Mouse (Mus musculus): ENCODE data around the gene Klrb1f. TPM values are rescaled to one million over a fixed set of nuclear protein-coding genes. Genes with fewer than 3 reads are reported as not detected.
"Not testable (repeated sequence)": the region's sequence is repeated elsewhere in the genome, so short reads cannot be mapped to it uniquely, and the experiment has no call there.

The Klrb1f gene
- total RNA-seq (2021): not detected
- long read RNA-seq, experiment 1: 0 reads
- long read RNA-seq, experiment 2: 0 reads

DNA sequence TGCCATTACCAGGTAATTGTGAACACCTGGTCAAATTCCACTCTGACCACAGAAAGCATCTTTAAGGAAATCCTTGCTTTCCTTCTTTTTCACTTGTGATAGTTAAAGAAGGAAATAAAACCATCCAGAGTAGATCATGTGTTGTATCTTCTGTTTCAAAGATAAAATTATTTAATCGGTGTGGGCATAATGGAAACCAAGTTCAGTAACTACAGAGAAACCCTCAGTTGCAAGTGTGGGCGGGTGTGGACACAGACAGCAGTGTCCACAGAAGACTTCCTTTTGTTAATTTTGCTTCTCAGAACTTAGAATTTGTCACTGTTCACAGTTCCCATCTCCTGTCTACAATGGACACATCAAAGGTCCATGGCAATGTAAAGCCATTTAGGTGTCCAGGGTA lies at the start of gene Klrb1f:
Gene Klrb1f (plus strand): TSS at position 301 of the 400 bp plus-strand sequence.
- no peak for DNase-seq (ENCODE audit: low spot score in 2 of 2)

DNA sequence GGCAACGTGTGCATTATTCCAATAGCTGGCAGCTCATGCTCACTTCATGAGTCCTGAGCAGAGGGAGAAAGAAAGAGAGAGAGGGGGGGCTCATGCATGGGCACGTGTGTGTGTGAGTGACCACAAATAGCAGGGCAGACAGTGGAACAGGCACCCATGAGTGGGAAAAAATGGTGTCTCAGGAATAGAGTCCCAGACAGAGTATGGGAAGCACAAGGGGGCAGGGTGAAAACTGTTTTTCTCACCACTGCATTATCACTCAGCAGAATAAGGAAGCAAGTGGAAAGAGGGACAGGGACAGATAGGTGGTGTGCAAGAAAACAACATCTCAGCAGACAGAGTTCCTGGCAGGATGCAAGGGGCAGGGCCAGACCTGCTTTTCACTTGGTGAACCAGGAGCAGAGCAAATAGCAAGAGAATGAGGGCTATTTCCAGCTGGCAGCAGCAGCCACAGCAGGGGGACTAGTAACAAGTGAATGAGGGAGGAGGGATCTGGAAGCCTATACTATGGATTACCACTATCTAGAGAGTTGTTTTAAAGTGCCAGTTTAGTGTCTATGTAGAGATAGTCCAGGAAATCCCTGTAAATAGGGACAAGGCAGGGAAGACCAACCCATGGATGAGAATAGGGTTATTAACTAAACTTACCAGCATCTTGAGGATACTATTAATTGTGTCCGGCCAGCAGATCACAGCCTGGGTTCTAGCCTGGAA lies 49.5 kb upstream of the Klrb1f start:
- no peak for DNase-seq (ENCODE audit: low spot score in 2 of 2)

DNA sequence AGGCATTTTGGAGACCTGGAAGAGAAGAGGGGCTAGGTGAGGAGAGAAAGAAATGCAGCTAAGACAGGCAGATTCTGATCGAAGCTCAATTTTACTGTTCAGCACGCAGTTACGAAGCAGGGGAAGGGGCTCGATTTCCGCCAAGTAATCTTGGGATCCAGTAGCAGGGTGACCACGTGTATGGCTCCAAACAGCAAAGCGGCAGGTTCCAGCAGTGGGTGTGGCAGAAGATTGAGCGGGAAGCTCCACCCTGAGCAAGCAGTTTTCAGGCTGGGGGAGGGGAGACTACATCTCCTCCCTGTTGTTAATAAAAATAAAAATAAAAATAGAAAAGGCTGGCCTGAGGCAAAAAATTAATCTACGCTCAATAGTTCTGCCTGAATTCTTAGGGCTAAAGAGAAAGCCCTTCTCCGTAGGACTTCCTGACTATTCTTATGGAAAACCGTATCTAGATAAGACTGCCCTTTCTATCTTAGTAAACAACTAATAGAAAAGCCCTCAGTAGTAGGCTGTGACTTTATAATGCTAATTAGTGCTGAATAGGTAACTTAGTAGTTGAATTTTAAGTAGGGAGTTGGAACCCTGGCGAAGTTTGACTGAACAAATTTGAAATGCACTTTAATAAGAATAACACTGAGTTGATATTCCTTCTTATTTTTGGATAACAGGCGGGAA lies 48.8 kb upstream of the Klrb1f start:
- DNase-seq (ENCODE audit: low spot score in 2 of 2): no peak

DNA sequence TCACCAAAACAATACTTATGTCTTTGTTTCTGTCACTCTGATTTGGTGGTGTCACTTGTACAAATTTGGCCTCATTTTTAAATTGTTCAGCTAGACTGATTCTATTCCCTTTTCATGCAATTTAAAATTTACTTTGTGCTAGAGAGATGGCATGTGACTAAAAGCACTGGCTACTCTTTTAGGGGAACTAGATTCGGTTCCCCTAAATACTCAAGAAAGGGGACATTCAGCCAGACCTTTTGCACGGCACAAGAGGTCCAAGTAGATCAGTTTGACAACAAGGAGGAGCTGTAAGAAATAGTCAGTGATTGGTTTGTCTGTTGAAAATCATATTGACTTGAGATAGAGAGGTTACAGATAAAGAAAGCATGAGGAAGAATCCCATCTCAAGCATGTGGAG lies 44.3 kb upstream of the Klrb1f start:
- DNase-seq (ENCODE audit: low spot score in 2 of 2): no peak

DNA sequence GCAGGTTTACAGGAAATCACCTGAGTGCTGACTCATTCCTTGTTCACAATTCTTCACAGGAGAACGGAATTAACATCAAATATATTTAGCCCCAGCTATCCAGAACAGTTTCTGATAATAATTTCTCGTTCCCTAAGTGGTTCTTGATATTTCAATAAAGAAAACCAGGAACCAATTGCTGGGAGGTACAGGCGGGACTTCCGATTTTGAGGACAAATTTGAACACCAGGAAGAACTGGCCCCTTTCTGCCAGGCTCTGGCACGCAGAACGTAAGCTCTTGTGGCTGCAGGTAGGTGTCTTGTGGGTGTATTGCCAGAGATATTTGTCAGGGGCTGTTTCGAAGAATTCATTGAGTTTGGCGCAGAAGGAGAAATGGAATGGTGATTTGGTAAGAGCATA lies 37.1 kb upstream of the Klrb1f start:
- no peak for DNase-seq (ENCODE audit: low spot score in 2 of 2)

DNA sequence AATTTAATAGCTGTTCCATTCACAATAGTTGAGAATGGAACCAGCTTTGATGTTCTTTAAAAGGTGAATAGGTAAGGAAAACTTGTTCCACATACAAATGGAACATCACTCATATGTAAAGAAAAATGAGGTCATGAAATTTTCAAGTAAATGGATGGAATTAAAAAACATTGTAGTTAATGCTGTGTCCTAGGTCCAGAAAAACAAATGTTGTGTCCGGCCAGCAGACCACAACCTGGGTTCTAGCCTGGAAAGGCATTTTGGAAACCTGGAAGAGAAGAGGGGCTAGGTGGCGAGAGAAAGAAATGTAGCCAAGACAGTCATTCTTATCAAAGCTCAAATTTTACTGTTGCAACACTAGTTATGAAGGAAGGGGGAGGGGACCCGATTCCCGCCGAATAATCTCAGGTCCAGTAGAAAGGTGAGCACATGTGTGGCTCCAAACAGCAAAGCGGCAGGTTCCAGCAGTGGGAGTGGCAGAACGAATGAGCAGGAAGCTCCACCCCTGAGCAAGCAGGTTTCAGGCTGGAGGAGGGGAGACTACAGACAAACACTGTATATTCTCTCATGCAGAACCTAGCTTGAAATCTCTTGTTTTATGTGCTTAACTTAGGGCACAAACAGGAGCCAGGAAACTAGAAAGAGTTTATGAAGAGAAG lies 35.7 kb upstream of the Klrb1f start:
- DNase-seq (ENCODE audit: low spot score in 2 of 2): not testable (repeated sequence)

DNA sequence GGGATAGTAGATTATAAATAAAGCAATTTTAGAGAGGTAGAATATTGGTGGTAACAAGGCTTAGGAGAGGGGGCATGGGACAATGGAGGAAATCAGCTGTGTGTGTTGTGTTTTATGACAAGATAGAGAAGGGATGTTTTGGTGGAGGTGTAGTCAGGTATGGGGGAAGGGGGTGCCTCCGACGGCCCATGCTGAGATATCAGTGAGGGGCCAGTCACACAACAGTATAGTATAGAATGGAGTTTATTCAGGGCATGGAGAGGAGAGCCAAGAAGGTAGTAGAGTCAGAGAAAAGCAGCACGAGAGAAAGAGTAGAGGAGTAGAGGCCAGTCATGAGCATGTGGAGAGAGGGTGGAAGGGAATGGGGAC lies 35.2 kb upstream of the Klrb1f start:
- no peak for DNase-seq (ENCODE audit: low spot score in 2 of 2)

DNA sequence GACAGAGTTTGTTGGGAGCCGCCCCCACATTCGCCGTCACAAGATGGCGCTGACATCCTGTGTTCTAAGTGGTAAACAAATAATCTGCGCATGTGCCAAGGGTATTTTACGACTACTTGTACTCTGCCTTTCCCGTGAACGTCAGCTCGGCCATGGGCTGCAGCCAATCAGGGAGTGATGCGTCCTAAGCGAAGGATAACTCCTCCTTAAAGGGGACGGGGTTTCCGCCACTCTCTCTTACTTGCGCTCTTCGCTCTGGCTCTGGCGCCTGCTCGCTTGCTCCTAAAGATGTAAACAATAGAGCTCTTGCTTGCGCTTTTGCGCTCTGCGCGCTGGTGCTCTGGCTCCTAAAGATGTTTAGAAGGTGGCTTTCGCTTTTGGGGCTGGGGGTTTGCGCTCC lies 33.7 kb upstream of the Klrb1f start:
- not testable (repeated sequence) for DNase-seq (ENCODE audit: low spot score in 2 of 2)

DNA sequence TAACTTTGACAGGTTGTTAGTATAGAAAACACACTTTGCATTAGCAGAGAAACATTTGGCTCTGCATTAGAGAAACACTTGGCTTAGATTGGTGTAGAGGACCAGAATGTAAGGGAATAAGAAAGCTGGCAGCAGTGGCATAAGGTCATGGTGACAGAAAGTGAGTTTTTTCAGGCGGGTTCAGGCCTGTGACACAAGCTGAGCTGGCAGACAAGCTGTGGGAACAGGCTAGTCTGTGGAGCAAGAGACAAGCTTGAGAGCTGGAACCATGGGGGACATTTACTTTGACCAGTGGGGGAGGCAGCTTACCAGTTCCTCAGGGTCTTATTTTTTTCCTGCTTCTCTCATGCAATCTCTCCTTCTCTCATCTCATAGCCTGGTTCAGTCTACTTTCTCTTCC lies 32.7 kb upstream of the Klrb1f start:
- DNase-seq (ENCODE audit: low spot score in 2 of 2): no peak

DNA sequence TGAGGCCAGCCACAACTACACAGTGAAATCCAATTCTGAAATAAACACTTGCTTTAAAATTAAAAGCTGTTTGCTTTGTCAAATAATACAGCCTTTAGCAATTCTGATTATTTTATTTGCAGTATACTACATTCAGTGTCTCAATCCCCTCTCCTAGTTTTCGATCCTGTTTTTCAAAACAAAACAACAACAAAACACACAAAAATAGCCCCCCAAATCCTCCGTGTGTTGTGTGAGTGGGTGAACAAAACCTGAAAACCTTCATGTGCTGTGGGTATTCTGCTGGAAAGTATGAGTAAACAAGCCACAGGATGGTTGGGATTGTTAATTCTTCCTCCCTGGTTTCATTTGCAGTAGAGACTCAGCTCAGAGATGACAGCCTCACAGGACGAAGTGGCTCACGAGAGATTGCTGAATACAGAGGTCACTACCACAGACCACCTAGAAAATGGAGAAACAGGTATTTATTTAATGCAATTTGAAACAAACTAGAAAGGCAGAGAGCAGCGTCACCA lies 31.9 kb upstream of the Klrb1f start:
- no peak for DNase-seq (ENCODE audit: low spot score in 2 of 2)

DNA sequence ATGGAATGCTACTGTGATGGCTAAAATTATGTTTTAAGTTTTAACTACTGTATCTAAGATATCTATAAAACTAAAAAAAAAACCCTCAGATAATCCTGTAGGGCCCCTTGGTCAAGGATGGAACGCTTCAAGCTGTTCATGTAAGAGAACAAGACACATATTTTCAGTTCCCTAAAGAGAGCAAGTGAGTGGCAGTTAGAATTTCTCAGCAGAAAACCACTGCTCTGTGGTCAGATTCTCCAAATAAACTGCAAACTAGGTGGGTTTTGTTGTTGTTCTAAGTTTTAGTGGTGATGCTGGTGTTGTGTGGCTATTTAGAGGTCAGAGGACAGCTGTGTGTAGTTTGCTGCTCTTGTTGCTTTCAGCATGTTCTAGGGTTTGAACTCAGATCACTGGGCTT lies 31.3 kb upstream of the Klrb1f start:
- DNase-seq (ENCODE audit: low spot score in 2 of 2): no peak

DNA sequence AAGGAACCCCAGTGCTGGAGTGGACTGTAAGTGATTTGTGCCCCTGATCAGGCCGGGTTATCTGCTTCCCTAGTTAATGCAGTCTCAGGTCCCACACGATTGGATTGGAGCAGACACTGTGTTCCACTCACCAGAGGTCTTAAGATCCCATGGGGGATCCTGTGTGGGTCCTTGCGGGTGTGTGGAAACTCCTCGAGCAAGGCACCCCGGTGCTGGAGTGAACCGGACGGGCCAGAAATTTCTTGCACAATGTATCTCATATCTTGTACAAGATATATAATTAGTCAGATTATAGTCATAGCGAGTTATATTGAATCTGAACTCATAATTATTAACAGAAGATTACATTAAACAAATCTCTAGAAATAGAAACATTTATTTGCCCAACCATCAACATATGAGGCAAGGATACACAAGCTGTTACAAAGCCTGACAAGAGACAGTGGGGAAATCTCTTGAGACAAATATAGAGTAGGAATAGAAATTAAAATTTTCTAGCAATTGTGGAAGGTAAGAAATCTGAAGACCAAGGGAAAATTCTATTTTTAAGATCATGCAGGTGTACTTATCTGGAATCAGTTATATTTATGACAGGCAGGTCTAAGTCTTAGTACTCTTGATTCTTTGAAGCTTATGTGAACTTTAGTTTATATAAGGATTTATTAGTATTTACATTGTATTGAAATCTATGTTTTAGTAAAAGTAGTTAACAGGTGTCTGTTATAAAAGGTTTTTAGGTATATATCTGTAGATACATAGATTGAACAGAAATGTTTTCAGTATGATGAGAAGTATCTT lies 18.1 kb upstream of the Klrb1f start:
- DNase-seq (ENCODE audit: low spot score in 2 of 2): no peak

DNA sequence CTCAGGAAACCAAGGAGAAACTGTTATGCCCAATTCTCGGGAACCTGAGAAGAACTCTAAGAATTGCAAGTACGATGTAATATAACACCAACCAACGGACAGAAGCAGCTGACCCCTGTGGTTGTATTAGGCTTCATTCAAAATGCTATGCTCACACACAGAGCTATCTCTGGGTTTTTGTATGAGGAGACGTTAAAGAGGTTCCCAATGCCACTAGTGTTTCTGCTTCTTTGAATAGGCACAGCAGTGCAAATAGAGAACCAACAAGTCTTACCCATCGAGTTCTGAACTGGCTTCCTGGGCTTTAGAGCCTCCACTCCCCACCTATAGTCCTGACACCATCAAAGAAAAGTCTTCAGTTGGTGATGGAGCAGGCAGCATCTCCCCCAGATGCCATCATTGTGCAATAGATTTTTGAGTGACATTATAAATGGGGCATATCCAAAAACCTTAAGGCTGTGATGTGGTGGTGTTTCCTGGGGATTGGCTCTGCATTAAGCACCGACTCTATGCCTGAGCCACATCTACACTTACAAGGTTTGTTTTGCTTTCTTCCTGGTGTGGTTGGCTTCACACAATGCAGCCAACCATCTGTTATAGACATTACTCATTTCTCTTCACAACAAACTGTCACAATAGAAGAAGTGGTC lies 15.4 kb upstream of the Klrb1f start:
- DNase-seq (ENCODE audit: low spot score in 2 of 2): no peak

DNA sequence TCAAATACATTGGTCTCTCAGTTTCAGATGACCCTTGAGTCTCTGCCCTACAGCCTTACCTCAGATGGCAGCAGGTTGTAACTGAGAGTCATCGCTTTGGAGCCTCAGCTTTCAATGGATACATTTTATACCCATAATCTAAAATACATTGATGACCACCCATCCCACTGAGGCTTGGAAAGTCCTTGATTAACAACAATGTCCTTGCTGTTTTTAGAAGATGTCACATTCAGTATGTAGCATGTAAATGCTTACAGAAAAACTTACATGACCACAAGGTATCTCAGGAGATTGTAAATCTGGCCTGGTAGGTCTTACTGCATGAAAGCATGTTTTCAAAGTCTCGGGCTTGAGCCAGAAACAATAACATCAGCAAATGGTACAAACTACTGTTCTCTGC lies 14.7 kb upstream of the Klrb1f start:
- DNase-seq (ENCODE audit: low spot score in 2 of 2): no peak

DNA sequence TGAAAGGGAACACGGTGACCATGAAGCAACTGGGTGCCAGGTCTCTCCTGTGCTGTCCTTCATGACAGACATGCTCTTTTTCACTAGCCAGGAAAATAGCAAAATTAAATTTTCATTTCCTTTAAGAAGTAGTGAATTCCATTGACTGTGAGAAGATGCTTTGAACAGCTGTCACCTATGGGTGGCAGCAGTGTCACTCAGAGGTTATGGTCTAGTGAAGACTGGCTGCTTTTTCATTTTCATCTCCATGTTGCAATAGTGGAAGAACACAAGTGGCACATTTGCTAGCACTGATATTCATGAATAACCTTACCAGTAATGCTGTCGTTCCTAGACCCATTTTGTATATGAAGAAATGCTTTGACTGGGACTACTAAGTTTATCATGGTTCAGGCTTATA lies 12.3 kb upstream of the Klrb1f start:
- DNase-seq (ENCODE audit: low spot score in 2 of 2): no peak

DNA sequence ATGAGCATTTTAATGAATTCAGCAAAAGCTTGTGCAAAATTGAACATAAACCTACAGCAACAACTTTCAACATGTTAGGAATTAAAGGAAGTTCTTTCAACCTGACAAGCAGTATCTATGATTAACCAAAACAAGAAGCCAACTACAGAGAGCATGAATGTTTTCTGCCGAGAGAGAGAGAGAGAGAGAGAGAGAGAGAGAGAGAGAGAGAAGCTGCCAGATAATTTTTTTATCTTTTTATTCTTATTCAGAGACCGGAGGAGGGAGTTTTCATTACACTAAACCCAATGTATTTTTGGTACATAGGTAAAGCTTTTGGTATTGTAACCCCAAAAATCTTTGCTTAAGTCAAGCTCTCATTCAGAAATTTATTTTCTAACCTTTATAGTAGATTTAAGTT lies 10.7 kb upstream of the Klrb1f start:
- DNase-seq (ENCODE audit: low spot score in 2 of 2): no peak

DNA sequence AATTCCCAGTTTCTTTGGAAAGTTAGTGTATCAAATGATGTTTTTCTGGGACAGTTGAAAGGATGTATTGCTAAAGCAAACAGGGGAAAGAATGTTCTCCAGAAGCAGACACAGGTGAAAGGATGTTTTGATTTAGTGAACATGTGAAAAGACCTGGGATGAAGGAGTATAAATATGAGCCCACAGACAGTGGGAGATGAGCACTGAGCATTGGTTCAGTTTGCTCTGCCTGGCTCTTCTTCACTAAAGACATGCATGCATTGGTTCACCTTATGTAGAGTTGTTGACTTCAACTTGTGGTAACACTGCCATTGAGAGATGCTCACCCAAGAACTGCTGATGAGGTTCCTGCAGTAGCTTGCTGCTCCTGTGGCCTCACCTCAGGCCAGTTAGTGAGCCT lies 9.4 kb upstream of the Klrb1f start:
- no peak for DNase-seq (ENCODE audit: low spot score in 2 of 2)

DNA sequence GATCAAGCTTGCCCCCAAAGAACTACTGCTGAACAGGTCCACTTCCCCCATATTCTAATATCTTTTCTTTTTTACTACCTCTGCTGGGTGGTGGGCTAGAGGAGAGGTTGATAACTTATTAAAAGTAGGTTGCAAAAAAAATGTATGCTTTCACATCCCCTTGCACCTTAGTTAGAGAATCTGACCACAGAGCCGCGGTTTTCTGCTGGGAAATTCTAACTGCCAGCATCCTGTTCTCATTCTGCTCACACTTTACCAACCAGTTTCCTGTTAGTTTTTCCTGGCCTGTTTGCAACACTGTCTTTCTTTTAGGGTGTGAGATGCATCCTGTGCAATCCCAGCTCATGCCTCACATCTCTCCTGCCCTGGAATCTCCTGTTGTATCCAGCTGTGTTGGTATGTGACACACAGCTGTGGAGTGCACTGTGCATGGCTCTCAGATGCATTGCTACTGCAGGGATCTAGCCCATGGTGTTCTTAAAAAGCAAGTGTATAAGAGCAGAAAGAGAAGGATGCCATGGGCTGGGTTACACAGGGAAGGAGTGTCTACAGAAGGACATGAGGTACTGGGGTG lies 8.7 kb upstream of the Klrb1f start:
- no peak for DNase-seq (ENCODE audit: low spot score in 2 of 2)

DNA sequence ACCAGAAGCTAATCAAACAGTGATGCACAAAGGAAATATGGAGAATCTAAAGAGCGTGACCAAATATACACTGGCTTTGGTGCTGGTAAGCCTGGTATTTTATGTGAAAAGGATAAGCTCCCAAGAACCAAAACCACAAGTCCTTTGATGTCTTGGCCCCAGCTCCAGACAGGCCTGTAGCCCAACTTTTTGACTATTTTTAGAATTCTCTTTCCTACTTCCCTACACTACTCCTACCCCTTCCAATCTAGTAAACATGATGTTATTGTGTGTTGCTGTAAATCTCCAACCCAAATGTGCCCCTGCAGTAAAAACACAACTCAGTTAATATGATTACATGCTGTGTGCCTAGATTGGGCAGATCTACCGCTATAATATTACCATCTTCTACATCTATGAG lies 4.2 kb upstream of the Klrb1f start:
- DNase-seq (ENCODE audit: low spot score in 2 of 2): no peak

DNA sequence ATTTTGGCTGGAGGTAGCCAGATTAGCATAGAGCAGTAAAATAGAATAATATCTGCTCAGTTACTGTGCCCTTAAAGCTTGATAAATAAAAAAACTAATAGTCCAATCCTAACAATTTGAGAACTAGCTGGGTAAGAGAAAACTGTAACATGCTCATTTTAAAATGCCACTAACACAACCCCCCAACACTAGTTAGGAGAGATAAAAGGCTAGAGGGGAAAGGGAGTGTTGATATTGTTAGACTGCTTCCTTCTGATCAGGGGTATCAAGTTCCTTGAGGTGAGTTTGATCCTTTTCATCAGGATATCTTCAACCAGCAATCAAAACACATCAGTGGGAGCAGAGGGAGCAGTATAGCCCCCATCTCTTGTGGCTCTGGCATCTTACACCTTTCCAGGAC lies 3.2 kb upstream of the Klrb1f start:
- DNase-seq (ENCODE audit: low spot score in 2 of 2): no peak

DNA sequence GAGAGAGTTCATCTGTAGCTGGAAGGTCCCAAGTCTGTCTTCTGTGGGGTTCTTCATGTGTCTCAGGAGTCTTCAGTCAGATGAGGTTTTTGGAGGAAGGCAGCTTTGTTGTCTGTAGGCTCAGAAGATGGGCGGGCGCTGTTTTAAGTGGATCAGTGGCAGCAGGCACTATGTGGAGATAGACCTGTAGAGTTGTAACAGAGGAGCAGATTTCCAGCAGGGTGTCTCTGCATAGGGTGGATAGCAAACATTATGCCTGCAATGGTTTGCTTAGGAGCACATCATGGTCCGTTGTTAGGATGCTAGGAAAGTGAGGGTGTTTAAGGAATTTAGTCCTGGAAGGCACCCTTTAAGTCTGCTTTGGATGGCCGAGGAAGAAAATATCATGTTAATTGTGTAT lies 2.7 kb downstream of the Klrb1f start:
- DNase-seq (ENCODE audit: low spot score in 2 of 2): no peak

All from left cerebral cortex, adult 18-20 months (tissue).